Mouse (Mus musculus) layer of hippocampus, adult 11-12 months (tissue): ENCODE data around the gene Gm10229.
"Not testable (repeated sequence)": the region's sequence is repeated elsewhere in the genome, so short reads cannot be mapped to it uniquely, and the experiment has no call there.

Experiments
- DNase-seq: peaks from one replicate; pipeline ENCODE4 v3.0.0; 2022; ENCODE audit warnings: low spot score

Gene Gm10229

DNA sequence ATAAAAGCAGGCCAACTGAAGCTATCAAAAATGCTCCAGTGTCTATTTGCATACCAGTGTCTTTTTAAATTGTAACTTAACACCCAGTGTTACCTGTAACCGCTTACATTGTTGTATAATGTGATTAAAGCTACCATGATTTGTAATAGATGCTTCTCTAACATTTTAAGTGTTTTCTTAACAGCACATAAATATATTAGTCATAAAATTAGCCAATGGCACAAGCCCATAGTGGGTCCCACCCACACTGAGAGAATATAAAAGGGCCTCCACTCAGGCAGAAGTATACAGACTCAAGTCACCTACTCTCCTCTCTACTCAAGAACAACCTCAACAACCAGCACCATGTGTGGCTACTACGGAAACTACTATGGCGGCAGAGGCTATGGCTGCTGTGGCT lies at the start of gene Gm10229:
TSS of gene Gm10229 (plus strand) at position 301 of the 400 bp plus-strand sequence.
- not testable (repeated sequence) for DNase-seq

DNA sequence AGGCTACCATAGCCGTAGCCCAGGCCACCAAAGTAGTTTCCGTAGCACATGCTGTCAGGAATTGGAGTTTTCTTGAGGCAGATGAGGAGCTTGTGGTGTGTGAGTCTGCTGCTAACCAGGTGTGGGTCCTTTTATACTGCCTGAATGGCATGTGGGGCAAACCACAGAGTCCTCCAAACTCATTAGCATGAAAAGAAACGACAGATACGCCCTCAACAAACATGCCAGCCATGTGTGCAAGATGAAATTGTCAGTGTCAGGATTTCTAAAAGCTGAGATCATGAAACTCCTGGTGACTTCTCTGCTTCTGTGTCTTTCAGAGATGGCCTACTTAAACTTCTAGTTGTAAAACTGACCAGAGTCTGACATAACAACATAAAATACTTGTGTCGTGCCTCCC lies 4.4 kb upstream of the Gm10229 start, which contains the start of gene Krtap22-2:
TSS of gene Krtap22-2 (minus strand) at position 101 of the 400 bp plus-strand sequence.
- DNase-seq: no peak

DNA sequence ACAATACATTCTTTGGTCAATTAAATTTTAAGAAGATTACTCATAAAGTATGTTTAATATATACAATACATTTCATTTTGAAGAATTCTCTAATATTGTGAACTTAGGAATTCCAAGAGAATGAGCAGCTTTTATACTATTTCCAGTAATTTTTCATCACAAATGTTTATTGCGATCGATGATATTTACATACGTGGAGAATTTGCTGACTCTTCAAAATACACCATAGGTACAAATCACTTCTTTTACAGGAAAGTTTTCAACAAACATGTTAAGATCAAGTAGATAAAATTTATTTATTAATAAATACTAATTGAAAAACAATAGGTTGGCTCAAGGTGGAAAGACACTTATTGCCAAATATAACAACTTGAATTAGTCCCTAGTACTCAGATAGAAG lies 1.1 kb upstream of the Gm10229 start:
- DNase-seq: no peak

DNA sequence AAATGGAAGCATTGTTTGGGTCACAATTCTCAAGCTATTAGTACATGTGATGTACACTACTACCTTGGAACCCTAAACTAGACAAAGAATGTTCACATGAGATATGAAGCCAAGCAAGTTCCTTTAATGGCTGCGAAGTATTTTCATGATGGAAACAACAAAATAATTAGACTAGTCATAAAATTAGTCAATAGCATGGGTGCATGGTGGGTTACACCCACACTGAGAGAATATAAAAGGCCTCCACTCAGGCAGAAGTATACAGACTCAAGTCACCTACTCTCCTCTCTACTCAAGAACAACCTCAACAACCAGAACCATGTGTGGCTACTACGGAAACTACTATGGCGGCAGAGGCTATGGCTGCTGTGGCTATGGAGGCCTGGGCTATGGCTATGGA lies 16.3 kb downstream of the Gm10229 start, which contains the start of gene Krtap6-1:
TSS of gene Krtap6-1 (plus strand) at position 301 of the 400 bp plus-strand sequence.
- DNase-seq: not testable (repeated sequence)

DNA sequence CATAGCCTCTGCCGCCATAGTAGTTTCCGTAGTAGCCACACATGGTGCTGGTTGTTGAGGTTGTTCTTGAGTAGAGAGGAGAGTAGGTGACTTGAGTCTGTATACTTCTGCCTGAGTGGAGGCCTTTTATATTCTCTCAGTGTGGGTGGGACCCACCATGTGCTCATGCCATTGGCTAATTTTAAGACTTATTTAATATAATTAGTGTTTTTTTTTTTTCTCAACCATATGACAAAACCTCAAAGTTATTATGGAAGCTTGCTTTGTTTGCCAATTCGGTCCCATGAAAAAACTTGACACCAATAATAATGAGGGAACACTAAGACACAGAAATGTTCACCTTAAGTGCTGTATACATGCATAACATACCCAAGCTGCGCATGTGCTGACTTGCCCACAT lies 26.3 kb downstream of the Gm10229 start, which contains the start of gene Gm10228:
TSS of gene Gm10228 (minus strand) at position 101 of the 400 bp plus-strand sequence.
- DNase-seq: not testable (repeated sequence)

DNA sequence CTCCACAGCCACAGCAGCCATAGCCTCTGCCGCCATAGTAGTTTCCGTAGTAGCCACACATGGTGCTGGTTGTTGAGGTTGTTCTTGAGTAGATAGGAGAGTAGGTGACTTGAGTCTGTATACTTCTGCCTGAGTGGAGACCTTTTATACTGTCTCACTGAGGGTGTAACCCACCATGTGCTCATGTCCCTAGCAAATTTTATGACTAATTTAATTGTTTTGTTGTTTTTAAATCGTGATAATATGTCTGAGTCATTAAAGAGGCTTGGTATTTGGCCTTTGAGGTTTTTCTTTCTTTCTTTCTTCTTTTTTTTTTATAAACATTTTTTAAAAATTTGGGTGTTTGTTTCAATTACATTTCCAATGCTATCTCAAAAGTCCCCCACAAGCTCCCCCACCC lies 32.7 kb downstream of the Gm10229 start, which contains the start of gene Krtap6-5:
TSS of gene Krtap6-5 (minus strand) at position 101 of the 400 bp plus-strand sequence.
- no peak for DNase-seq

DNA sequence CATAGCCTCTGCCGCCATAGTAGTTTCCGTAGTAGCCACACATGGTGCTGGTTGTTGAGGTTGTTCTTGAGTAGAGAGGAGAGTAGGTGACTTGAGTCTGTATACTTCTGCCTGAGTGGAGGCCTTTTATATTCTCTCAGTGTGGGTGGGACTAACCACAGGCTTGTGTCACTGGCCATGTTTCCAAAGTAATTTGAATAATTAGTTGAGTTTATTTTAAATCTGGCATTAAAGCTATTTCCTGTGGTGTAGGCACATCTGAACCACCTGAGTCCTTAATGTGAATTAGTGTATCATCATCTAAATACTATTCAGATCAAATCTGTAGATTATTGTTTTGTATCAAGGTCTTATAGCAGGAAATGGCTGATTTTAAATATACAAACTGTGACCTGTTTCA lies 48.8 kb downstream of the Gm10229 start, which contains the start of gene 1110025L11Rik:
TSS of gene 1110025L11Rik (minus strand) at position 101 of the 400 bp plus-strand sequence.
- not testable (repeated sequence) for DNase-seq
